Mouse (Mus musculus) B cell, adult 62 days (primary cell): ENCODE data around the gene Fbxw28. TPM values are rescaled to one million over a fixed set of nuclear protein-coding genes. Genes with fewer than 3 reads are reported as not detected.

Source experiments
- total RNA-seq: library from RNA; stranded (reverse); gene quantifications from 4 replicates; pipeline ENCODE4 v1.2.4, GENCODE M21; 2023

The Fbxw28 gene
- not detected in 4 replicates for total RNA-seq

DNA sequence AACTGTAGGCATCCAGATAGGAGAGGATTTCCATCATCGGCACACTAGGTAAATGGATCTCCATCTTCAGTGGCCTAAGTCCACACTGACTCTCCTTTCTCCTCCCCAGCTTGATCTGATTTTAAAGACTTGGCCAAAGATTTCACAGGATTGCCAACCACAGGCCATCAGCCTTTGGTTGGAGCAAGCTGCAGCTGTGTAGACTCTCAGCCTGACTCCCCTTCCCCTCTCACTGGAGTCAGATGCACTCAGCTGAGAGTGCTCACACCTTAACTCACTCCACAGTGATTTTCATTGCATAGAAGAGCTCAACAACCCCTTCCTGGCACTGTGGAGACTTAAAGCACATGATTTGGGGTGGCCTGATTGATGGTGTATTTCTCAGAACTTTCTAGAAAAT is at the start of gene Fbxw28:
Gene Fbxw28, minus strand, starts transcription at position 101 of the 400 bp plus-strand sequence.

DNA sequence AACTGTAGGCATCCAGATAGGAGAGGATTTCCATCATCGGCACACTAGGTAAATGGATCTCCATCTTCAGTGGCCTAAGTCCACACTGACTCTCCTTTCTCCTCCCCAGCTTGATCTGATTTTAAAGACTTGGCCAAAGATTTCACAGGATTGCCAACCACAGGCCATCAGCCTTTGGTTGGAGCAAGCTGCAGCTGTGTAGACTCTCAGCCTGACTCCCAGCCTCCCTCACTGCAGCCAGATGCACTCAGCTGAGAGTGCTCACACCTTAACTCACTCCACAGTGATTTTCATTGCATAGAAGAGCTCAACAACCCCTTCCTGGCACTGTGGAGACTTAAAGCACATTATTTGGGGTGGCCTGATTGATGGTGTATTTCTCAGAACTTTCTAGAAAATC is 51.9 kb downstream of the Fbxw28 start, which contains the start of gene Fbxw14:
Gene Fbxw14, minus strand, starts transcription at position 101 of the 400 bp plus-strand sequence.

Other genes starting within 250 kb of the Fbxw28 start
- 0.12 to 0.66 TPM (median 0.36 TPM) in 4 replicates for gene Plxnb1, start 244.3 kb downstream of the Fbxw28 start, total RNA-seq
- not detected in 4 replicates for gene Fbxw21, start 177.6 kb downstream of the Fbxw28 start, total RNA-seq
- gene Fbxw13, start 143.7 kb downstream of the Fbxw28 start, total RNA-seq: not detected in 4 replicates
- gene Fbxw20, start 104.9 kb downstream of the Fbxw28 start, total RNA-seq: not detected in 4 replicates
- not detected in 4 replicates for gene Fbxw14, start 52.0 kb downstream of the Fbxw28 start, total RNA-seq
- gene Fbxw22, start 64.6 kb upstream of the Fbxw28 start, total RNA-seq: not detected in 4 replicates
- not detected in 4 replicates for gene Fbxw16, start 109.5 kb upstream of the Fbxw28 start, total RNA-seq
- not detected in 4 replicates for gene Fbxw19, start 156.2 kb upstream of the Fbxw28 start, total RNA-seq
- not detected in 4 replicates for gene Fbxw15, start 228.6 kb upstream of the Fbxw28 start, total RNA-seq